Mouse (Mus musculus): ENCODE measurements around the gene Ube2i. TPM values are rescaled to one million over a fixed set of nuclear protein-coding genes. Genes with fewer than 3 reads are reported as not detected.
A peak's percentile ranks its signal among the peaks of the same experiment; 100 is the strongest.

The Ube2i gene
- polyA plus RNA-seq, 1 experiment from 2014 or later = 409 TPM

Small RNA genes lying within 50 kb of the gene (microRNA-seq; reads per million reads assigned to microRNA genes)
- 7.9 reads per million, percentile 24 among the genes with 10 or more reads in this experiment for gene Mir3547

Other genes starting within 250 kb of the Ube2i start
- 13.8 and 14.1 TPM in 2 replicates for gene Tmem204, start 191.0 kb downstream of the Ube2i start, polyA plus RNA-seq (2015; fragmentation: Nextera tagmentation; extraction: Ambion mirVana)
- 54.6 and 60.8 TPM in 2 replicates for gene Telo2, start 158.7 kb downstream of the Ube2i start, polyA plus RNA-seq (2015; fragmentation: Nextera tagmentation; extraction: Ambion mirVana)
- gene Ptx4, start 153.9 kb downstream of the Ube2i start, polyA plus RNA-seq (2015; fragmentation: Nextera tagmentation; extraction: Ambion mirVana) = 0.49 TPM in 1 of 2 replicates, not detected in the other
- 28.9 and 34.3 TPM in 2 replicates for gene Clcn7, start 141.2 kb downstream of the Ube2i start, polyA plus RNA-seq (2015; fragmentation: Nextera tagmentation; extraction: Ambion mirVana)
- gene Ccdc154, start 112.2 kb downstream of the Ube2i start, polyA plus RNA-seq (2015; fragmentation: Nextera tagmentation; extraction: Ambion mirVana) = not detected in 2 replicates
- not detected in 2 replicates for gene Gm38655, start 99.2 kb downstream of the Ube2i start, polyA plus RNA-seq (2015; fragmentation: Nextera tagmentation; extraction: Ambion mirVana)
- 33.8 and 34.1 TPM in 2 replicates for gene BC003965, start 90.1 kb downstream of the Ube2i start, polyA plus RNA-seq (2015; fragmentation: Nextera tagmentation; extraction: Ambion mirVana)
- 16.0 and 17.6 TPM in 2 replicates for gene Unkl, start 86.2 kb downstream of the Ube2i start, polyA plus RNA-seq (2015; fragmentation: Nextera tagmentation; extraction: Ambion mirVana)
- 110 and 114 TPM in 2 replicates for gene Gnptg, start 34.5 kb downstream of the Ube2i start, polyA plus RNA-seq (2015; fragmentation: Nextera tagmentation; extraction: Ambion mirVana)
- gene Tsr3, start 34.5 kb downstream of the Ube2i start, polyA plus RNA-seq (2015; fragmentation: Nextera tagmentation; extraction: Ambion mirVana) = 57.4 and 58.2 TPM in 2 replicates
- gene Baiap3, start 18.3 kb downstream of the Ube2i start, polyA plus RNA-seq (2015; fragmentation: Nextera tagmentation; extraction: Ambion mirVana) = 23.4 and 26.0 TPM in 2 replicates
- gene Prss34, start 23.8 kb upstream of the Ube2i start, polyA plus RNA-seq (2015; fragmentation: Nextera tagmentation; extraction: Ambion mirVana) = not detected in 2 replicates
- not detected in 2 replicates for gene Prss28, start 34.0 kb upstream of the Ube2i start, polyA plus RNA-seq (2015; fragmentation: Nextera tagmentation; extraction: Ambion mirVana)
- not detected in 2 replicates for gene Prss29, start 44.0 kb upstream of the Ube2i start, polyA plus RNA-seq (2015; fragmentation: Nextera tagmentation; extraction: Ambion mirVana)
- not detected in 2 replicates for gene Tpsab1, start 70.9 kb upstream of the Ube2i start, polyA plus RNA-seq (2015; fragmentation: Nextera tagmentation; extraction: Ambion mirVana)
- 0.19 and 2.1 TPM in 2 replicates for gene Tpsb2, start 91.7 kb upstream of the Ube2i start, polyA plus RNA-seq (2015; fragmentation: Nextera tagmentation; extraction: Ambion mirVana)
- gene Tpsg1, start 94.7 kb upstream of the Ube2i start, polyA plus RNA-seq (2015; fragmentation: Nextera tagmentation; extraction: Ambion mirVana) = 0.43 and 0.55 TPM in 2 replicates
- 5.9 and 6.2 TPM in 2 replicates for gene Cacna1h, start 159.2 kb upstream of the Ube2i start, polyA plus RNA-seq (2015; fragmentation: Nextera tagmentation; extraction: Ambion mirVana)
- gene Tekt4, start 180.0 kb upstream of the Ube2i start, polyA plus RNA-seq (2015; fragmentation: Nextera tagmentation; extraction: Ambion mirVana) = 1.4 and 1.9 TPM in 2 replicates
- gene Sstr5, start 222.7 kb upstream of the Ube2i start, polyA plus RNA-seq (2015; fragmentation: Nextera tagmentation; extraction: Ambion mirVana) = 1.0 TPM in 2 replicates

Measured in hindbrain, embryonic 16.5 days (tissue).